Mouse (Mus musculus): ENCODE data around the gene Srbd1. TPM values are rescaled to one million over a fixed set of nuclear protein-coding genes. Genes with fewer than 3 reads are reported as not detected.

Gene Srbd1
- polyA plus RNA-seq (2015; fragmentation: Nextera tagmentation; extraction: Ambion mirVana): 15.8 and 16.6 TPM in 2 replicates

- H3K4me1 ChIP-seq (replicated peaks): peaks cover 17% of the 10 kb centered on the region
- H3K4me3 ChIP-seq: peak within 1 kb of the TSS; percentile 59
- H3K36me3 ChIP-seq: no peaks in the 10 kb centered on the region
- H3K4me2 ChIP-seq: peak within 1 kb of the TSS; percentile 97
- no peaks in the 10 kb centered on the region for H3K9me3 ChIP-seq
- peak within 1 kb of the TSS; percentile 76 for H3K9ac ChIP-seq
- WGBS: under 1% methylated on average over 41 of the region's 45 CpGs
- peak; percentile 95 for ATAC-seq (ENCODE audit: low FRiP score)
- H3K27me3 ChIP-seq: no peaks in the 10 kb centered on the region
- peak within 1 kb of the TSS; percentile 73 for H3K27ac ChIP-seq
These were observed at the start of gene Srbd1 for GRCm38 (mm10) chr17:86145079-86145951. TSS of gene Srbd1 (minus strand) at chr17:86145175.

- WGBS: 95% methylated on average over 6 of the region's 6 CpGs
- Histone ChIP-seq H3K36me3 (no peaks in the 10 kb centered on the region; the same call in 1 of the 2 replicates), H3K4me1 (replicated peaks) (no peaks in the 10 kb centered on the region), H3K9me3 (no peaks in the 10 kb centered on the region), H3K4me3 (no peak overlapping the region), H3K27ac (no peak overlapping the region), H3K9ac (no peak overlapping the region), H3K4me2 (no peak overlapping the region), H3K27me3 (no peaks in the 10 kb centered on the region)
- no peak for ATAC-seq (ENCODE audit: low FRiP score)
These were observed 49.0 kb upstream of the Srbd1 start for GRCm38 (mm10) chr17:86193979-86194378.

GRCm38 (mm10) chr17:86187777-86188176 is 42.8 kb upstream of the Srbd1 start:
- peaks cover 17% of the 10 kb centered on the region for H3K4me1 ChIP-seq (replicated peaks)
- H3K27ac ChIP-seq: no peak overlapping the region
- no peaks in the 10 kb centered on the region; the same call in 1 of the 2 replicates for H3K36me3 ChIP-seq
- no peaks in the 10 kb centered on the region for H3K27me3 ChIP-seq
- no peak for ATAC-seq (ENCODE audit: low FRiP score)
- no peaks in the 10 kb centered on the region for H3K9me3 ChIP-seq
- 86% methylated on average over 1 of the region's 1 CpGs for WGBS
- no peak overlapping the region for H3K4me3 ChIP-seq
- H3K4me2 ChIP-seq: no peak overlapping the region
- no peak overlapping the region for H3K9ac ChIP-seq

DNA sequence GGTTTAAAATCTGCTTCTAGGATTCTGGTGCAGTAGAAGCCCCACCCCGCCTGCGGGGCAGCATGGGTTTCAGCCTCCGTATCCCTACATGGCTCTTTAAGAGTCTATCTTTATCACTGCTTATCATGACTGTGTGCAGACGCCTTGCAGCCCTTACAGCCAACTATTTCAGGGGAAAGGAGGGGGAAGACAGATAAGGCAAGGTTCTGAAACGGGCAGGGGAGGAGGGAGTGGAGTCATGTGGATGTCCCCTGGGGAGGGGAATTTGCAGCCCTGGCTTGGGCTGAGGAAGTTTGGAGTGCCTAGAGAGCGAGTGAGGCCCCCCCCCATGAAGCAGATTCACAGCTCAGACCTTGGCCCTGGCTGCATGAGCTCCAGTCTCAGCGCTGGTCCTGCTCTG is 40.6 kb upstream of the Srbd1 start:
- no peak overlapping the region for H3K9ac ChIP-seq
- no peaks in the 10 kb centered on the region; the same call in 1 of the 2 replicates for H3K36me3 ChIP-seq
- ATAC-seq (ENCODE audit: low FRiP score): no peak
- 53% methylated on average over 7 of the region's 7 CpGs for WGBS
- H3K9me3 ChIP-seq: no peaks in the 10 kb centered on the region
- H3K4me1 ChIP-seq (replicated peaks): peaks cover 17% of the 10 kb centered on the region
- no peak overlapping the region for H3K4me3 ChIP-seq
- H3K27me3 ChIP-seq: no peaks in the 10 kb centered on the region
- no peak overlapping the region for H3K27ac ChIP-seq
- no peak overlapping the region for H3K4me2 ChIP-seq

DNA sequence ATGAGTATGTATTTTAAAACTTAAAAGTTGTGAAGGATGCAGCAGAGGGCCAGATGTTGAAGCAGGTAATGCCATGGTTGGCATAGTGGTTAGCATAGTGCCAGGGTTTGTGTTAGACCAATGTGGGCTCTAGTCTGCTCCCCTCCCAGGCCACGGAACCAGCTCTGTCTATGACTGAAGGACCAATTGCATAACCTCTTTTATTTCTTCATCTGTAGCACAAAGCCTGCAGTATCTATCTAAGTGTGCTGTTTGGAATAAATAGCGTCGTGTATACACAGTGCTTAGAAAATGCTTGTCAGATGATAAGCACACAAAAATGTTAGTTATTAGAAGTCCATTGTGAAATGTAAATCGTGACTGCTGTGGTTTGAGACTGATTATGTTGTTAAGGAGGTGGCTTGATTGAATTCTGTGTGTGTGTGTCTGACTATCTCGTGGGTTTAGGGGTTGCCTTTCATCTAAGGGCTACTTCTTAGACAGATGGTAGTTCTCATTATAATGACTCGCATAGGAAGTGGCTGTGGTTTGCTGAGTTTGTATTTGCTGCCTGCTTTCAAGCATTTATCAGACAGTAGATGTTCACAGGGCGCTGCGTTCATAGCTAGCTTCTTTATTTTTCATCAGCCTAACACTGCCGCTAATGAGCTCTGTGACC is 39.7 kb upstream of the Srbd1 start:
- Histone ChIP-seq H3K4me2 (no peak overlapping the region), H3K4me3 (no peak overlapping the region), H3K27ac (no peak overlapping the region), H3K36me3 (no peaks in the 10 kb centered on the region), H3K9ac (no peak overlapping the region), H3K27me3 (no peaks in the 10 kb centered on the region), H3K9me3 (no peaks in the 10 kb centered on the region), H3K4me1 (replicated peaks) (peaks cover 17% of the 10 kb centered on the region)
- no peak for ATAC-seq (ENCODE audit: low FRiP score)
- WGBS: 63% methylated on average over 9 of the region's 9 CpGs

- no peak overlapping the region for H3K9ac ChIP-seq
- ATAC-seq (ENCODE audit: low FRiP score): no peak
- no peaks in the 10 kb centered on the region for H3K9me3 ChIP-seq
- no peaks in the 10 kb centered on the region for H3K36me3 ChIP-seq
- no peak overlapping the region for H3K4me2 ChIP-seq
- peaks cover 17% of the 10 kb centered on the region for H3K4me1 ChIP-seq (replicated peaks)
- 31% methylated on average over 2 of the region's 2 CpGs for WGBS
- H3K27me3 ChIP-seq: no peaks in the 10 kb centered on the region
- H3K27ac ChIP-seq: no peak overlapping the region
- H3K4me3 ChIP-seq: no peak overlapping the region
These were observed 38.8 kb upstream of the Srbd1 start for GRCm38 (mm10) chr17:86183788-86184187.

DNA sequence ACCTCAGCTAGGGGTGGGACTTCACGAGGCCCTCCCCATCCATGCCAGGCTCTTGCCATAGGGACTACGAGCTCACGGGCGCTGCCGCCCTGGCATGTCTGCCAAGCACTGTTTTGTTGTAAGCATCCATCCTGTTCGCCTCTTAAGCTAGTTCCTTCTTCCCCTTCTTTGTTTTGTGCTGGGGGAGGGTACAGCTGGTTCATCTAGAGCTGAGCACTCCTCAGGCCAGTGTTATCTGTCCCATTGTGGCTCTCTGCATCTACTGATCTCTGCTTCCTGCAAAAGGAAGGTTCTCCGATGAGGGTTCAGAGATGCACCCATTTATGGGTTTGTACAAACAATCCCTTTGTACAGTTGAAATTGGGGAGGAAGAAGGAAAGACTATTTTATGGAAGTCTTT is 31.7 kb upstream of the Srbd1 start:
- Histone ChIP-seq H3K27me3 (no peaks in the 10 kb centered on the region), H3K4me1 (replicated peaks) (peaks cover 19% of the 10 kb centered on the region), H3K9ac (no peak overlapping the region), H3K9me3 (no peaks in the 10 kb centered on the region), H3K4me3 (no peak overlapping the region), H3K27ac (no peak overlapping the region), H3K36me3 (peaks cover 9% of the 10 kb centered on the region; the same call in 1 of the 2 replicates), H3K4me2 (no peak overlapping the region)
- WGBS: 75% methylated on average over 7 of the region's 7 CpGs
- ATAC-seq (ENCODE audit: low FRiP score): no peak

DNA sequence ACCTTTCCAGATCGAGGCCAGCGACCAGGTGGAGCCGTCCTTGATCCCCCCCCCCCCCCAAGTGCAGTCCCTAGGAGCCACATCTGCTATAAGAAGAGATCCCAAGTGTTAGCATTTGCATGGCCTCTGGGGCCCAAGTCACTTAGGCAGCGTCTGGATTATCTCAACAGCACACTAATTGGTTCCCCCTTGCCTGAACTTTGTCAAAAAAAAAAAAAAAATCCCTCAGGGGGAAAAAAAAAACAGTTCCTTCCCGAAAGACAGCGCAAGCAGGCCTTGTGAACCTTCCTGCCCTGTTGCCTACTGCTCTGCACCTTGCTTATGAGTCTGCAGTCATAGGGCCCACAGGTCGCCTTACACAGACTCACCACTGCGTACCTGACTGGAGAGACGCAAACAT is 30.5 kb upstream of the Srbd1 start:
- ATAC-seq (ENCODE audit: low FRiP score): no peak
- no peak overlapping the region for H3K9ac ChIP-seq
- H3K9me3 ChIP-seq: no peaks in the 10 kb centered on the region
- peaks cover 29% of the 10 kb centered on the region for H3K4me1 ChIP-seq (replicated peaks)
- peaks cover 9% of the 10 kb centered on the region; the same call in 1 of the 2 replicates for H3K36me3 ChIP-seq
- no peak overlapping the region for H3K4me3 ChIP-seq
- no peaks in the 10 kb centered on the region for H3K27me3 ChIP-seq
- H3K27ac ChIP-seq: no peak overlapping the region
- 69% methylated on average over 9 of the region's 9 CpGs for WGBS
- H3K4me2 ChIP-seq: no peak overlapping the region

DNA sequence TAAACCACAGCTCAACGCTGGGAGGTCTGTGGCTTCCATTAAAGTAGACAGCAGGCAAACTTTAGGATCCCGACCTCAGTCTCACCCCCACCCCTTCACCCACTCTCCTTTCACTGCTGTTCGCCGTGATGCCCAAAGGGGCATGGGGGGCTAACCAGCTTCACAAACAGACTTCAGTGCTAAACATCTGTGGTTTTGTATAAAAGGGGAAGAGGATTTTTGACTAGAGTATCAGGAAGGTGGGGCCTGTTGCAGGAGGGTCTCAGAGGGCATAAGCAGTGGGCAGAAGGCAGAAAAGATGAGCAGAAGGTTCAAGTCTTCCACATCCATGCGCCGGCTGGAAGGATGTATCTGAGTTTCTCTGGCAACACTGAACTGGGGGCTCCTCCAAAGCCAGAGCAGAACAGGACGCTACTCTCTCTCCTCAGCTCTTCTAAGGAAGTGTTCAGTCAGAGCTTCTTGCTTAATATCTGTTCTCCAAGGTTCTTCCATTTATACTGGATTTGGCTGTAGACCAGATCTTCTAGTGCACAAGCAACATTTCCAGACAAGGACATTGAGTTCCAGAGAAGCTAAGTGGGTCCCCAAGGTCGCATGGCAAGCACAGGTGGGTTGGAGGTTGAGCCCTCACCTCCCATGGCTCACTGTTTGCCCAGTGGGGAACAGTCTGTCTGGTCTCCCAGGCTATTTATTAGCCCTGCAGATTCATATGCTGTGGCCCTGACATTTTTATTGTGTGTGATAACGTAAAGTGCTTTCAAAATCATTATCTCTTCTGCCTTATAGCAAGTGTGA is 25.4 kb upstream of the Srbd1 start:
- Histone ChIP-seq H3K27me3 (0 out of 2 replicates have a peak, but pooled peaks cover 4% of the 10 kb centered on the region), H3K4me3 (peak overlapping the region; percentile 73), H3K36me3 (peaks cover 9% of the 10 kb centered on the region; the same call in 1 of the 2 replicates), H3K4me1 (replicated peaks) (peaks cover 46% of the 10 kb centered on the region), H3K9me3 (no peaks in the 10 kb centered on the region), H3K27ac (no peak overlapping the region), H3K9ac (peak overlapping the region; percentile 88), H3K4me2 (peak overlapping the region; percentile 92)
- 45% methylated on average over 9 of the region's 9 CpGs for WGBS
- no peak for ATAC-seq (ENCODE audit: low FRiP score)

DNA sequence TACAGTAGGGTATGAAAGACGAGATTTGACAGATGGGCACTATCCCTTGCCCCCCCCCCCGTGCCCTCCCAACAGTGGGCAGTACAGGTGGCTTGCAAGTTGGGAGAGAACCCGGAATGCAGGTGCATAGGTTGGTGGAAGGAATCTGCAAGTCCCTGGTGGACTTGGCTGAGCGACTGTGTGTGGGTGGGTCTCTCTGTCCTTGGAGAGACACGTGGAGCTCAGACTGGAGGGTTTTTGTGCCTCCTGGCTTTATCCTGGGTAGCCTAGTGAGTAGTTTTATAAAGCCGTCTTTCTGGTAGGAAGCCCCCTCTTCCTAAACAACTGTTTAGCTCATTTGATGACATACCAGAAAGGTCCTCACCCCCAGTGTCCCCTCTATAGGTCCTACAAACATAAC is 24.1 kb upstream of the Srbd1 start:
- H3K4me3 ChIP-seq: peak overlapping the region; percentile 73
- peak overlapping the region; percentile 92 for H3K4me2 ChIP-seq
- 0 out of 2 replicates have a peak, but pooled peaks cover 4% of the 10 kb centered on the region for H3K27me3 ChIP-seq
- peak overlapping the region; percentile 88 for H3K9ac ChIP-seq
- peaks cover 9% of the 10 kb centered on the region; the same call in 1 of the 2 replicates for H3K36me3 ChIP-seq
- no peak overlapping the region for H3K27ac ChIP-seq
- peaks cover 46% of the 10 kb centered on the region for H3K4me1 ChIP-seq (replicated peaks)
- H3K9me3 ChIP-seq: no peaks in the 10 kb centered on the region
- 15% methylated on average over 6 of the region's 6 CpGs for WGBS
- ATAC-seq (ENCODE audit: low FRiP score): no peak

DNA sequence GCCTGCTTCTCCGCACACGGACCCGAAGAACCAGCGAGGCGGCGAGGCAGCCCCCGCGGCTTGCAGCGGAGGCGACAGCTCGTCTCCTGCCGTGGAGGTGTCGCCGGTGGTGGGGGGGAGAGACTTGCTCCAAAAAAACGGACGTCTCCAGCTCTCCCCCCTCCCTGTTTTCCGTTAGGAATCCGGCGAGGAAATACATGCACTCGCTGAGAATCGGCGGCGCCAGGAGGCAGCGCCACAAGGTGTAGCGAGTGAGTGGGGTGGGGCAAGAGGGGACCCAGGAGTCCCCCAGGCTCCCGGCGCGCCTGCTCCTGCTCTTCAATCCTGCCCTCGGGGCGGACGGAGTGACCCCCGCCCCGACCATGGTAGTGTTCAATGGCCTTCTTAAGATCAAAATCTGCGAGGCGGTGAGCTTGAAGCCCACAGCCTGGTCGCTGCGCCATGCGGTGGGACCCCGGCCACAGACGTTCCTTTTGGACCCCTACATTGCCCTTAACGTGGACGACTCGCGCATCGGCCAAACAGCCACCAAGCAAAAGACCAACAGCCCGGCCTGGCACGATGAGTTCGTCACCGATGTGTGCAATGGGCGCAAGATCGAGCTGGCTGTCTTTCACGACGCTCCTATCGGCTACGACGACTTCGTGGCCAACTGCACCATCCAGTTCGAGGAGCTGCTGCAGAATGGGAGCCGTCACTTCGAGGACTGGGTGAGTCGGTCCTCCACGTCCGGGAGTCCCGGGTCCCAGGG is 23.4 kb upstream of the Srbd1 start:
- peak; percentile 30; the same call in 1 of the 2 replicates for ATAC-seq (ENCODE audit: low FRiP score)
- H3K4me3 ChIP-seq: peak overlapping the region; percentile 73
- peak overlapping the region; percentile 92 for H3K4me2 ChIP-seq
- H3K4me1 ChIP-seq (replicated peaks): peaks cover 46% of the 10 kb centered on the region
- H3K9ac ChIP-seq: peak overlapping the region; percentile 88
- no peaks in the 10 kb centered on the region for H3K9me3 ChIP-seq
- peak overlapping the region; percentile 94 for H3K27ac ChIP-seq
- under 1% methylated on average over 64 of the region's 64 CpGs for WGBS
- peaks cover 7% of the 10 kb centered on the region; the same call in 1 of the 2 replicates for H3K36me3 ChIP-seq
- 0 out of 2 replicates have a peak, but pooled peaks cover 4% of the 10 kb centered on the region for H3K27me3 ChIP-seq

Data from hindbrain, embryonic 13.5 days (tissue).